Mouse (Mus musculus) erythroblast, embryonic 14.5 days (primary cell): Measurements from ENCODE around the gene Crtc1. TPM values are rescaled to one million over a fixed set of nuclear protein-coding genes. Genes with fewer than 3 reads are reported as not detected.

Experiments
- H3K27me3 ChIP-seq: 2 replicates; pipeline ENCODE4 v1.6.1; 2012; ENCODE audit warnings: inconsistent platforms; ENCODE audit not compliant: control insufficient read depth
- H3K36me3 ChIP-seq: 2 replicates; pipeline ENCODE4 v1.6.1; 2012; ENCODE audit warnings: mild to moderate bottlenecking, inconsistent platforms; ENCODE audit not compliant: control insufficient read depth
- H3K4me1 ChIP-seq: 2 replicates; pipeline ENCODE4 v1.6.1; 2012; ENCODE audit warnings: inconsistent platforms; ENCODE audit not compliant: control insufficient read depth
- H3K4me3 ChIP-seq: replicated peaks from 2 replicates; pipeline ENCODE3; 2012; ENCODE audit warnings: moderate library complexity, mild to moderate bottlenecking, inconsistent platforms
- H3K9me3 ChIP-seq: 2 replicates; pipeline ENCODE4 v1.6.1; 2012; ENCODE audit warnings: low read length, inconsistent platforms, mixed read lengths; ENCODE audit not compliant: control insufficient read depth
- GATA1 ChIP-seq: IDR thresholded peaks from 2 replicates; pipeline ENCODE4 v1.6.1; 2012; ENCODE audit warnings: low read length, inconsistent platforms, mixed read lengths
- TAL1 ChIP-seq: IDR thresholded peaks from 3 replicates; pipeline ENCODE4 v1.6.1; 2012; ENCODE audit warnings: low read length, inconsistent platforms, mixed read lengths
- polyA plus RNA-seq: library from polyadenylated mRNA; stranded (reverse); fragments of >175 nt; gene quantifications from 2 replicates; pipeline ENCODE4 v1.2.3, GENCODE M21; 2012

The Crtc1 gene
- polyA plus RNA-seq, 1 experiment, result 1.8 TPM

DNA sequence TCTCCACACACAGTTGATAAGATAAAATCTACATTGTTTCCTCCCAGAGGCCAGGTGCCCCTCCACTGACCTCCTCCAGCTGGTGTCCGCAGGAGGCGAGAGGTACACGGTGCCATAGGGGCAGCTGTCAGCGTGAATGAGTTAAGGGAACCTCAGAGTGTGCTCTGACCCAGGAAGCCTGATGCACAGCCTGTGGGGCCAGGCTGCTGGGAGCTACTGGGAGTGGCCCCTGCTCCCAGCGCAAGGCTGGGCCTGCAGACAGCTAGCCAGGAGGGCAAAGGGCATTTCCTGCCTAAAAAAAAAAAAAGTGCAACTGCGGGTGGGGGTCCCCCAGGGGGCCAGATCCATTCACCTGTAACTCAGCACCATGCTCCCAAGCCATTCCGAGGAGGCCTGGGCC, 34.2 kb downstream of the Crtc1 start:
- TF ChIP-seq TAL1 (no peak), GATA1 (no peak)
- Histone ChIP-seq H3K4me3 (no peak overlapping the region), H3K4me1 (peaks cover 34% of the 10 kb centered on the region), H3K27me3 (no peaks in the 10 kb centered on the region), H3K9me3 (peaks cover 4% of the 10 kb centered on the region), H3K36me3 (peaks cover 10% of the 10 kb centered on the region)

DNA sequence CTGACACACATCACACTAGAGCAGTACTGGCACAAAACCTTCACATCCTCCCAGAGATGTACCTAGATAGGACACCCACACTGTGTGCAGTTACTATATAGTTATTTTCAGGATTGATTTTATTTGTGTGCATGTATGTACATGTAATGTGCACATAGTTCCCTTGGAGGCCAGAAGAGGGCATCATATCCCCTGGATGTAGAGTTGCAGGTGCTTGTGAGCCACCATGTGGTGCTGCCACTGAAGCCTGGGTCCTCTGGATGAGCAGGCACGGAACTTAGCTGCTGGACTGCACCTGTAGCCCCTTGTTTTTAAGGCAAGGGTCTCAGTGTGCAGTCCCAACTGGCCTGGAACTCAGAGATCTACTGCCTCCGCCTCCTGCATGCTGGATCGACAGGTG, 35.2 kb downstream of the Crtc1 start:
- TF ChIP-seq TAL1 (no peak), GATA1 (no peak)
- H3K9me3 ChIP-seq, result peaks cover 4% of the 10 kb centered on the region
- H3K27me3 ChIP-seq, result no peaks in the 10 kb centered on the region
- peaks cover 13% of the 10 kb centered on the region for H3K36me3 ChIP-seq
- no peak overlapping the region for H3K4me3 ChIP-seq
- H3K4me1 ChIP-seq, result peaks cover 30% of the 10 kb centered on the region

DNA sequence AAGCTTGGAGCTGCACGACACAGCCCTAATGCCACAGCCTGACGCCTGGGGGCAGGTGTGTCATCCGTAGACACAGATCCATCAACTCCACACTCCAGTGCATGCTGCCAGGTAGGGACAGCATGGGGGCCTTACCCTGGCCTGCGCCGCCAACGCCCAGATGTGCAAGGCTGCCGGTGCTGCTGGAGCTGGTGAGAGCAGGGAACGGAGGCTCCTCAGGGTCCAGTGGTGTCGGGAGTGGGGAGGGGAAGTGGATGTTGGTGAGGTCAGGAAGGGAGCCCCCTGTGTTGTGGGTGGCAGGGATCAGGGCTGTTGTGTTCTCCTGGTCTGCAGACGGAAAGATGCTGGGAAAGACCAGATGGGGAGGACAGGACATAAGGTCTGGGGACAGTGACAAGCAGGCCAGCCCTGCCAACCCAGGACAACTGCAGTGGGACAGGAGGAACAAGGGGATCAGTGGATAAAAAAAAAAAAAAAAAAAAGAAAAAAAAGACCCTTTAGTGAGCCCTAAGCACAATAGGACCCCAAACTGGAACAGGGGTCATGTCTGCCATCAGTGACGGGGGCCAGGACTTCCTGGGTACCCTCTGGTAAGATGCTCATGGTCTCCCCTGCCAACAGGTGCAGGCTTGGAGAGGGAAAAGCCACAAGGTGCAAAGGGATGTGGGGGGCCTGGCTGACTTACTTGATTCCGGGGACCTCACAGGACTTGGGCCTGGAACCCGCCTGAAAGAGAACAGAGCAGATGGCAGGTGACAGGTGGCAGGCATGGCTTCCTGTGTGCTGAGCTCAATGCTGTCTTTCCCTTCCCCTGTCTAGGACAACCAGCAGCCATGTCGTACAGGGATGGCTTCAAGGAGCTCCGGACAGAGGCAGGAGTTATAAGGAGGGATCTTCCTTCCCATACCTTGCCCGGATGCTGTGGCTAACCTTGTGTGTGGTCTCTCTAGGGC, 41.5 kb downstream of the Crtc1 start:
- peaks cover 8% of the 10 kb centered on the region for H3K36me3 ChIP-seq
- no peaks in the 10 kb centered on the region for H3K4me1 ChIP-seq
- no peak overlapping the region for H3K4me3 ChIP-seq
- no peaks in the 10 kb centered on the region for H3K27me3 ChIP-seq
- TF ChIP-seq TAL1 (no peak), GATA1 (no peak)
- H3K9me3 ChIP-seq, result no peaks in the 10 kb centered on the region

DNA sequence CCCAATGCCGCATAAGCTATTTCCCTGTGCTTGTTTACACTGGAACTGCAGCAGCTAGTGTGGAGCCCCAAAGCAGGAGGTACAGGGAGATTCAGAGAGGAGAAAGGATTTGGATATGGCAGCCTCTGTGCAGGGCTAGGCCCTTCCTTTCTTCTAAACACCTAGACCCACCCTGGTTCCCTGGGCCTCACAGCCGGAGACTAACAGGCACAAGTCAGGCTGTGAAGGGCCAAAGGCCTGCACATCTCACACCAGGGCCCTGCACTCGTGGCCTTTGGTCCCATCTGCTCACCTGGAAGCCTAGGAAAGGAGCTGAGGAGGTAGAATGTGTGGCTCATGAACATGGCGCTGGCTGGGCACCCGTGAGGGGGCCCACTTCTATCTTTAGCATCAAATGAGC, 43.2 kb downstream of the Crtc1 start:
- Histone ChIP-seq H3K4me3 (no peak overlapping the region), H3K9me3 (no peaks in the 10 kb centered on the region), H3K36me3 (peaks cover 8% of the 10 kb centered on the region), H3K27me3 (no peaks in the 10 kb centered on the region), H3K4me1 (no peaks in the 10 kb centered on the region)
- TF ChIP-seq GATA1 (no peak), TAL1 (no peak)

DNA sequence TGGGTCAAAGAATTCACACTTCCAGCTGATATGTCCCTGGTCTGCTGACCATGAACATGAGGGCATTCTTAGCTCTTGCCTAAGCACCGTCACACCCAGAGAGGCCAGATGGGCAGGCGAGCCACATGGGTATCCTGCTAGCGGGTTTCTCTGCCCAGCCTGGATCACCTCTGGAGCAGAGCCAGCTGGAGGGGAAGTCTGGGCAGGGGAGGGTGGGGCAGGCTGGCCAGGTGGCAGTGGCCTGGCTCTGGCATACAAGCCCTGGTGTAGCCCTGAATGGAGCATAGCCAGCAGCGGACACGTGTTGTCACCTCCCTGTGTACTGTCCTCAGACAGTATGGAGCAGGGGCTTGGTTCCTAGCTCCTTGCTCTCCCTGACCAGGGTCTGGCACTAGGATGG, 43.7 kb downstream of the Crtc1 start:
- Histone ChIP-seq H3K4me3 (no peak overlapping the region), H3K9me3 (no peaks in the 10 kb centered on the region), H3K4me1 (no peaks in the 10 kb centered on the region), H3K36me3 (peaks cover 11% of the 10 kb centered on the region), H3K27me3 (no peaks in the 10 kb centered on the region)
- no peak for TF ChIP-seq TAL1
- TF ChIP-seq GATA1, result no peak

- Histone ChIP-seq H3K4me3 (no peak overlapping the region), H3K4me1 (no peaks in the 10 kb centered on the region), H3K9me3 (no peaks in the 10 kb centered on the region), H3K36me3 (peaks cover 9% of the 10 kb centered on the region), H3K27me3 (no peaks in the 10 kb centered on the region)
- no peak for TF ChIP-seq GATA1
- no peak for TF ChIP-seq TAL1
Observed at GRCm38 (mm10) chr8:70394269-70394998, 44.9 kb downstream of the Crtc1 start.

DNA sequence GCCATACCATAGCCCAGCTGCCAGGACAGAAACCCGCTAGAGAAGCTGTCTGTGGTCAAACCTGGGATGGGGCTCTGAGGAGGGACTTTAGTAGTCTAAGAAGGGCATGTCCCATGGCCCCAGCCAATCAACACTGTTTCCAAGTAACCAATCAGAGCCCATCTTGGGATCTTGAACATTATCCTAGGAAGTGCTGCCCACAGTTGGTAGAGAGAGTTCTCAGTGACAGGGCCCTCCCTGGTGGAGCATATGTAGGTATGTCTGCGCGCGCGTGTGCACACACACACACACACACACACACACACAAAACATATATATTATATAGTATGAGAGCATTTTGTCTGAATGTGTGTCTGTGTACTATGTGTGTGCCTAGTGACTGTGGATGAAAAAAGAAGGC, 46.3 kb downstream of the Crtc1 start:
- TF ChIP-seq GATA1, result no peak
- no peak for TF ChIP-seq TAL1
- Histone ChIP-seq H3K9me3 (no peaks in the 10 kb centered on the region), H3K4me1 (no peaks in the 10 kb centered on the region), H3K36me3 (peaks cover 11% of the 10 kb centered on the region), H3K27me3 (no peaks in the 10 kb centered on the region), H3K4me3 (no peak overlapping the region)

GRCm38 (mm10) chr8:70389678-70390077, 49.7 kb downstream of the Crtc1 start:
- TF ChIP-seq TAL1 (no peak), GATA1 (no peak)
- no peaks in the 10 kb centered on the region for H3K9me3 ChIP-seq

GRCm38 (mm10) chr8:70383287-70383686, 56.1 kb downstream of the Crtc1 start:
- no peak for TF ChIP-seq GATA1
- no peak for TF ChIP-seq TAL1
- Histone ChIP-seq H3K4me1 (peaks cover 3% of the 10 kb centered on the region; the same call in 1 of the 2 replicates), H3K27me3 (peaks cover 27% of the 10 kb centered on the region), H3K36me3 (peaks cover 27% of the 10 kb centered on the region), H3K9me3 (no peaks in the 10 kb centered on the region), H3K4me3 (no peak overlapping the region)

More at GRCm38 (mm10) chr8:70389678-70390077, 49.7 kb downstream of the Crtc1 start:
- H3K36me3 ChIP-seq, result peaks cover 36% of the 10 kb centered on the region
- H3K4me3 ChIP-seq, result no peak overlapping the region
- no peaks in the 10 kb centered on the region for H3K27me3 ChIP-seq
- peaks cover 3% of the 10 kb centered on the region; the same call in 1 of the 2 replicates for H3K4me1 ChIP-seq
